Mouse (Mus musculus) liver, embryonic 14.5 days (tissue): Measurements from ENCODE around the gene Nedd9.

Experiments used
- CTCF ChIP-seq: IDR thresholded peaks from 2 replicates; pipeline ENCODE4 v1.5.1; 2016; ENCODE audit warnings: antibody characterized with exemption, low read depth, control low read depth
- EP300 ChIP-seq: IDR thresholded peaks from 2 replicates; pipeline ENCODE4 v1.6.1; 2016; ENCODE audit warnings: antibody characterized with exemption, low read depth

- no peak for TF ChIP-seq EP300
- no peak for TF ChIP-seq CTCF
These were observed 159.6 kb downstream of the Nedd9 start for GRCm38 (mm10) chr13:41327546-41327945.
